Mouse (Mus musculus) layer of hippocampus, adult 2 months (tissue): ENCODE measurements around the gene Nrbp1. TPM values are rescaled to one million over a fixed set of nuclear protein-coding genes. Genes with fewer than 3 reads are reported as not detected.
A peak's percentile ranks its signal among the peaks of the same experiment; 100 is the strongest.

Experiments
- DNase-seq, 2 experiments: peaks; one replicate each; pipeline ENCODE4 v3.0.0; 2022; ENCODE audit warnings: low spot score in 2 of 2
- H3K27ac ChIP-seq: fragments of 200-600 bp; 2 replicates; pipeline ENCODE4 v1.8.1; 2022
- H3K4me3 ChIP-seq: fragments of 200-600 bp; 2 replicates; pipeline ENCODE4 v1.8.1; 2022; ENCODE audit warnings: mild to moderate bottlenecking
- CTCF ChIP-seq: fragments of 200-600 bp; conservative IDR thresholded peaks from 2 replicates; pipeline ENCODE4 v1.8.1; 2022; ENCODE audit warnings: antibody characterized with exemption, mild to moderate bottlenecking, moderate library complexity
- long read RNA-seq, 2 experiments: library from polyadenylated mRNA; stranded (forward); transcript quantifications; one replicate each; pipeline ENCODE4 v2.0.0; 2021; ENCODE audit warnings: borderline mapping rate in 2 of 2
- total RNA-seq, 2 experiments: library from RNA; stranded (reverse); gene quantifications; 2 replicates each; pipeline ENCODE4 v1.2.3; 2021

Gene Nrbp1
- 10 to 100 TPM; 81.2 to 89.4 TPM for total RNA-seq
- long read RNA-seq, experiment 1, transcript Nrbp1-207 (19 exons, 2,221 nt): minor isoform, 8 of 87 reads
- long read RNA-seq, experiment 1, transcript Nrbp1-201 (18 exons, 2,203 nt): major isoform, 49 of 87 reads
- long read RNA-seq, experiment 1, partial matches to known transcripts: 15 of 87 reads
- long read RNA-seq, experiment 1, other reads (novel, unspliced or antisense): 15 of 87 reads
- long read RNA-seq, experiment 2, transcript Nrbp1-207 (19 exons, 2,221 nt): minor isoform, 17 of 113 reads
- long read RNA-seq, experiment 2, transcript Nrbp1-201 (18 exons, 2,203 nt): major isoform, 63 of 113 reads
- long read RNA-seq, experiment 2, partial matches to known transcripts: 5 of 113 reads
- long read RNA-seq, experiment 2, other reads (novel, unspliced or antisense): 28 of 113 reads

GRCm38 (mm10) chr5:31240637-31241521 is at the start of gene Nrbp1, which contains the start of gene Gm9970:
Nrbp1 (plus strand) TSS chr5:31240864.
Gm9970 (minus strand) TSS chr5:31241232.
- Histone ChIP-seq H3K27ac (peak within 1 kb of the TSS; percentile 98), H3K4me3 (peak within 1 kb of the TSS; percentile 90)
- peak; percentile 34 for TF ChIP-seq CTCF
- peak; percentile 95 for DNase-seq

GRCm38 (mm10) chr5:31192045-31192938 is 48.4 kb upstream of the Nrbp1 start:
- no peak for DNase-seq
- TF ChIP-seq CTCF: no peak
- Histone ChIP-seq H3K4me3 (peak overlapping the region; percentile 85), H3K27ac (peak overlapping the region; percentile 97)

GRCm38 (mm10) chr5:31192939-31193630 is 47.6 kb upstream of the Nrbp1 start, which contains the start of the genes Snx17 and Eif2b4:
Snx17 (plus strand) TSS chr5:31193227.
Eif2b4 (minus strand) TSS chr5:31193430.
- peak; percentile 70 for TF ChIP-seq CTCF
- Histone ChIP-seq H3K4me3 (peak within 1 kb of the TSS; percentile 85), H3K27ac (peak within 1 kb of the TSS; percentile 97)
- DNase-seq: peak; percentile 99 to 100

- peak in 1 of 2 experiments; percentile 21 for DNase-seq
- Histone ChIP-seq H3K27ac (peak overlapping the region; percentile 97), H3K4me3 (peak overlapping the region; percentile 85)
- no peak for TF ChIP-seq CTCF
Measured at GRCm38 (mm10) chr5:31193631-31194281, 46.9 kb upstream of the Nrbp1 start.

GRCm38 (mm10) chr5:31194486-31195485 is 45.9 kb upstream of the Nrbp1 start:
- H3K27ac ChIP-seq: no peak overlapping the region
- no peak for DNase-seq
- no peak for TF ChIP-seq CTCF
- peak overlapping the region; percentile 85; the same call in 1 of the 2 replicates for H3K4me3 ChIP-seq

GRCm38 (mm10) chr5:31195671-31196070 is 45.0 kb upstream of the Nrbp1 start:
- DNase-seq: no peak
- Histone ChIP-seq H3K27ac (no peak overlapping the region), H3K4me3 (no peak overlapping the region)
- TF ChIP-seq CTCF: no peak

- no peak overlapping the region; the same call in 1 of the 2 replicates for H3K27ac ChIP-seq
- TF ChIP-seq CTCF: no peak
- no peak overlapping the region for H3K4me3 ChIP-seq
- no peak for DNase-seq
Measured at GRCm38 (mm10) chr5:31196207-31196606, 44.5 kb upstream of the Nrbp1 start.

- no peak overlapping the region for H3K27ac ChIP-seq
- no peak for TF ChIP-seq CTCF
- H3K4me3 ChIP-seq: no peak overlapping the region
- DNase-seq: no peak
Measured at GRCm38 (mm10) chr5:31197072-31197471, 43.6 kb upstream of the Nrbp1 start.

- no peak for DNase-seq
- Histone ChIP-seq H3K27ac (peak overlapping the region; percentile 7; the same call in 1 of the 2 replicates), H3K4me3 (no peak overlapping the region)
- TF ChIP-seq CTCF: no peak
Measured at GRCm38 (mm10) chr5:31198170-31198569, 42.5 kb upstream of the Nrbp1 start.
